In the genomic region with DNA sequence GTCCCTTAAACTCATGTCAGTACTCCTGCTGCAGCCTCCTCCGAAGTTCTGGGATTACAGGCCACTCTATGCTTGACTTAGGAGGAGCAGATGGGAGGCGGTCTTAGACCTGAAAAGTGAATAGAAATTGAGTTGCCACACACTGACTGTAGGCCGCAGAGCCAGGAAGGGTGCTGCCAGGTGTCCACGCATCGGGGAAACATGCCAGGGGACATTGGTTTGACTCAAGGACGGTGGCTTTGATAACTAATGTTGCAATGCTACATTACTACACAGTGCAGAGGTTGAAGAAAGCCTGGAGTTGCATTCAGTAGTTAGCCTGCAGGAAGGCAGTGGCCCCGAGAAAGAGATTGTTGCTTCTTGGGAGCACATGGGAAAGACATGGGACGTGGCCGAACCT, we compare ENCODE assay signal across 25 mouse cellular contexts. TPM values are rescaled to one million over a fixed set of nuclear protein-coding genes. Genes with fewer than 3 reads are reported as not detected.
DNase-seq lines count a peak whose midpoint lies in the region; ATAC-seq and TF ChIP-seq lines count a peak whose summit lies in the region.
"Had no signal": no experiment of that assay in that cellular context is flagged by ENCODE, and none has a peak within 500 bp of the region (broad histone marks: within the 10 kb centered on the region; RNA-seq: fewer than 3 reads in every experiment).

No protein-coding gene starts in this region.

- peaks cover 2% of the 10 kb centered on the region for H3K4me1 ChIP-seq in heart, adult 2 months (ENCODE audit: control insufficient read depth, insufficient read depth, low read length)
- H3K4me1 ChIP-seq in liver, postnatal 0 days (ENCODE audit: insufficient read depth): peaks cover 12% of the 10 kb centered on the region; the same call in 1 of the 2 replicates
- H3K4me1 ChIP-seq in liver, embryonic 11.5 days (replicated peaks; ENCODE audit: control insufficient read depth, insufficient read depth, low read length): peaks cover 20% of the 10 kb centered on the region
- H3K4me1 ChIP-seq in kidney, embryonic 15.5 days: 0 out of 2 replicates have a peak, but pooled peaks cover 5% of the 10 kb centered on the region
- H3K4me1 ChIP-seq: embryonic facial prominence, embryonic 10.5 days; forebrain, embryonic 12.5 days; hindbrain, embryonic 15.5 days; limb, embryonic 10.5 days; neural tube, embryonic 13.5 days had no signal

- no peak for TF ChIP-seq EP300 in heart, adult 2 months (IDR thresholded peaks at IDR 0.05; ENCODE audit: insufficient read depth, low read depth, low read length)
- peak; percentile 30; the same call in 1 of the 2 replicates for TF ChIP-seq EP300 in liver, postnatal 0 days (IDR thresholded peaks at IDR 0.05; ENCODE audit: low read depth)

- no peak for TF ChIP-seq POLR2A in heart, adult 2 months (IDR thresholded peaks at IDR 0.05; ENCODE audit: insufficient read depth, low read depth, low read length)

- H3K4me3 ChIP-seq in heart, adult 2 months: no peak overlapping the region
- H3K4me3 ChIP-seq in liver, postnatal 0 days (ENCODE audit: low read depth, low read length): no peak overlapping the region
- no peak overlapping the region for H3K4me3 ChIP-seq in liver, embryonic 11.5 days (ENCODE audit: low read depth, low read length)
- H3K4me3 ChIP-seq in kidney, embryonic 15.5 days (replicated peaks): no peak overlapping the region
- H3K4me3 ChIP-seq: embryonic facial prominence, embryonic 10.5 days; forebrain, embryonic 12.5 days; hindbrain, embryonic 15.5 days; limb, embryonic 10.5 days; liver, embryonic 13.5 days; midbrain, embryonic 10.5 days; myocyte; neural tube, embryonic 13.5 days had no signal

- no peak overlapping the region for H3K9ac ChIP-seq in heart, adult 2 months (ENCODE audit: low read depth, low read length)
- H3K9ac ChIP-seq in liver, postnatal 0 days (replicated peaks): no peak overlapping the region
- no peak overlapping the region for H3K9ac ChIP-seq in liver, embryonic 11.5 days (ENCODE audit: low read depth, low read length)
- no peak overlapping the region for H3K9ac ChIP-seq in kidney, embryonic 15.5 days
- H3K9ac ChIP-seq: forebrain, embryonic 12.5 days; hindbrain, embryonic 15.5 days; liver, embryonic 13.5 days; neural tube, embryonic 13.5 days had no signal

- TF ChIP-seq CTCF in heart, adult 2 months (IDR thresholded peaks at IDR 0.05): no peak
- TF ChIP-seq CTCF in liver, postnatal 0 days (IDR thresholded peaks at IDR 0.05; ENCODE audit: low read depth): no peak

- H3K27ac ChIP-seq in heart, adult 2 months: no peak overlapping the region
- 0 out of 2 replicates have a peak overlapping the region, but pooled peaks have one; percentile 19 for H3K27ac ChIP-seq in liver, postnatal 0 days (ENCODE audit: low read depth)
- no peak overlapping the region for H3K27ac ChIP-seq in liver, embryonic 11.5 days (ENCODE audit: low read depth, low read length)
- no peak overlapping the region for H3K27ac ChIP-seq in kidney, embryonic 15.5 days
- H3K27ac ChIP-seq: embryonic facial prominence, embryonic 10.5 days; forebrain, embryonic 12.5 days; hindbrain, embryonic 15.5 days; limb, embryonic 10.5 days; macrophage; midbrain, embryonic 10.5 days; neural tube, embryonic 13.5 days had no signal

- no peak overlapping the region for H3K4me2 ChIP-seq in liver, postnatal 0 days (ENCODE audit: low read depth, low read length)
- H3K4me2 ChIP-seq in liver, embryonic 11.5 days: no peak overlapping the region
- H3K4me2 ChIP-seq in kidney, embryonic 15.5 days: no peak overlapping the region
- H3K4me2 ChIP-seq: forebrain, embryonic 12.5 days; hindbrain, embryonic 15.5 days; liver, embryonic 13.5 days; neural tube, embryonic 13.5 days had no signal

- intact Hi-C loops in heart, adult 2 months (cut with DNase I): loop anchor here (10.0 kb wide), 1 partner anchor 757 kb away; no protein-coding TSS in a partner anchor

- H3K9me3 ChIP-seq in liver, postnatal 0 days (ENCODE audit: low read length): no peaks in the 10 kb centered on the region
- H3K9me3 ChIP-seq in liver, embryonic 11.5 days (ENCODE audit: control insufficient read depth, low read length): no peaks in the 10 kb centered on the region
- no peaks in the 10 kb centered on the region for H3K9me3 ChIP-seq in kidney, embryonic 15.5 days (replicated peaks)
- H3K9me3 ChIP-seq: embryonic facial prominence, embryonic 10.5 days; forebrain, embryonic 12.5 days; G1E; hindbrain, embryonic 15.5 days; limb, embryonic 10.5 days; liver, embryonic 13.5 days; midbrain, embryonic 10.5 days; neural tube, embryonic 13.5 days had no signal

- ATAC-seq in liver, postnatal 0 days: peak; percentile 90
- ATAC-seq in liver, embryonic 11.5 days (replicated peaks; ENCODE audit: low FRiP score): no peak
- peak; percentile 43 for ATAC-seq in granulocyte monocyte progenitor cell, adult 5-6 weeks (replicated peaks; ENCODE audit: poor library complexity, severe bottlenecking)
- no peak for ATAC-seq in erythroid progenitor cell, adult 5-6 weeks (replicated peaks; ENCODE audit: low FRiP score, poor library complexity, severe bottlenecking)
- ATAC-seq in kidney, embryonic 15.5 days (replicated peaks; ENCODE audit: low FRiP score): no peak
- ATAC-seq: midbrain, embryonic 16.5 days had no signal

- 77% methylated on average over 9 of the region's 9 CpGs for WGBS in heart, adult 2 months
- 67% methylated on average over 9 of the region's 9 CpGs for WGBS in liver, postnatal 0 days (ENCODE audit: insufficient replicate concordance)
- 85% methylated on average over 9 of the region's 9 CpGs for WGBS in liver, embryonic 11.5 days
- WGBS in kidney, embryonic 15.5 days: 93% methylated on average over 9 of the region's 9 CpGs

- no peaks in the 10 kb centered on the region for H3K27me3 ChIP-seq in heart, adult 2 months (ENCODE audit: control insufficient read depth, insufficient read depth, low read length)
- no peaks in the 10 kb centered on the region for H3K27me3 ChIP-seq in liver, postnatal 0 days (ENCODE audit: insufficient read depth, low read length)
- H3K27me3 ChIP-seq in liver, embryonic 11.5 days (replicated peaks; ENCODE audit: control insufficient read depth, insufficient read depth, low read length): no peaks in the 10 kb centered on the region
- H3K27me3 ChIP-seq in kidney, embryonic 15.5 days: no peaks in the 10 kb centered on the region
- H3K27me3 ChIP-seq: CH12.LX; forebrain, embryonic 12.5 days; hindbrain, embryonic 15.5 days; liver, embryonic 13.5 days; neural tube, embryonic 13.5 days had no signal

- peaks cover 3% of the 10 kb centered on the region for H3K36me3 ChIP-seq in heart, adult 2 months (ENCODE audit: control insufficient read depth, insufficient read depth, low read length)
- H3K36me3 ChIP-seq in liver, postnatal 0 days (replicated peaks; ENCODE audit: insufficient read depth, low read length): peaks cover 21% of the 10 kb centered on the region
- peaks cover 21% of the 10 kb centered on the region for H3K36me3 ChIP-seq in liver, embryonic 11.5 days (ENCODE audit: control insufficient read depth, insufficient read depth, low read length)
- H3K36me3 ChIP-seq in kidney, embryonic 15.5 days: peaks cover 34% of the 10 kb centered on the region

- no peaks in the 10 kb centered on the region for H3K79me2 ChIP-seq in heart, adult 2 months (replicated peaks; ENCODE audit: control insufficient read depth, insufficient read depth, low read length)

- DNase-seq in heart, adult 2 months: peak; percentile 31 to 48
- no peak for DNase-seq in heart, adult 8-10 months (ENCODE audit: low spot score)
- peak; percentile 58 for DNase-seq in liver, postnatal 0 days
- no peak for DNase-seq in liver, embryonic 11.5 days (ENCODE audit: low spot score)
- peak; percentile 83 for DNase-seq in adrenal gland, postnatal 14 days
- DNase-seq: B cell, adult 2 months; cerebellum, adult 9-11 months; kidney, postnatal 10 days; liver, embryonic 13.5 days; retina, postnatal 1 day; right cerebral cortex, postnatal 25 days had no signal

RNA-seq across cellular contexts. Expression of gene Rdx, which starts 44.8 kb away (rescaled TPM):
- total RNA-seq in heart, adult 2 months (2021): 10 to 100 TPM; 81.8 to 97.0 TPM
- 20.8 and 45.8 TPM in 2 replicates for polyA plus RNA-seq in heart, adult 2 months (2012; rRNA removed)
- total RNA-seq in heart, adult 8-10 months (2022): 10 to 100 TPM; 85.9 to 98.0 (median 89.2) TPM
- 57.7 and 71.5 TPM in 2 replicates for polyA plus RNA-seq in liver, postnatal 0 days (2015; fragmentation: Nextera tagmentation; extraction: Ambion mirVana)
- 146 and 148 TPM in 2 replicates for polyA plus RNA-seq in liver, embryonic 11.5 days (2014; fragmentation: Nextera tagmentation; extraction: Ambion mirVana)
- total RNA-seq in adrenal gland, postnatal 14 days (2021): 122 and 131 TPM in 2 replicates
- 76.5 and 83.0 TPM in 2 replicates for total RNA-seq in granulocyte monocyte progenitor cell, adult 5-6 weeks (2014; fragmentation: Nextera tagmentation)
- 178 and 213 TPM in 2 replicates for total RNA-seq in granulocyte monocyte progenitor cell, adult 5-6 weeks (2017)
- 45.0 and 51.1 TPM in 2 replicates for total RNA-seq in erythroid progenitor cell, adult 5-6 weeks (2015; ENCODE audit: low replicate concordance)
- total RNA-seq in erythroid progenitor cell, adult 5-6 weeks (2017; ENCODE audit: low replicate concordance): 79.0 and 85.2 TPM in 2 replicates
- polyA plus RNA-seq in kidney, embryonic 15.5 days (2015; fragmentation: Nextera tagmentation; extraction: Ambion mirVana): 119 and 131 TPM in 2 replicates

Comparison
In these comparisons a context has a peak if more than half of its experiments do, and no peak if none do; other contexts are left out.
1. DNase-seq: peak in heart, adult 2 months (2 of 2), liver, postnatal 0 days (single experiment) and adrenal gland, postnatal 14 days (single experiment); none in heart, adult 8-10 months (single experiment) and liver, embryonic 11.5 days (single experiment).
2. ATAC-seq: peak in liver, postnatal 0 days (single experiment) and granulocyte monocyte progenitor cell, adult 5-6 weeks (single experiment); none in liver, embryonic 11.5 days (single experiment), erythroid progenitor cell, adult 5-6 weeks (single experiment) and kidney, embryonic 15.5 days (single experiment).